Mouse (Mus musculus) stomach, postnatal 0 days (tissue): Measurements from ENCODE around the gene Mad2l1. TPM values are rescaled to one million over a fixed set of nuclear protein-coding genes. Genes with fewer than 3 reads are reported as not detected.

Experiments
- ATAC-seq: fragments of 200-750 bp; cut with Nextera tagmentation; 2 replicates; pipeline ENCODE4 v1.8.0; 2017; ENCODE audit not compliant: low FRiP score, low TSS enrichment
- DNase-seq: peaks from one replicate; pipeline ENCODE4 v3.0.0-alpha.2; 2016; ENCODE audit warnings: low spot score
- H3K27ac ChIP-seq: fragments of 300-500 bp; sonication (generic); replicated peaks from 2 replicates; pipeline ENCODE4 v1.5.1; 2014; ENCODE audit warnings: mild to moderate bottlenecking, control low read depth
- H3K27me3 ChIP-seq: fragments of 300-500 bp; sonication (generic); 2 replicates; pipeline ENCODE4 v1.6.1; 2014; ENCODE audit warnings: low read length; ENCODE audit not compliant: control insufficient read depth, insufficient read depth
- H3K36me3 ChIP-seq: fragments of 300-500 bp; sonication (generic); 2 replicates; pipeline ENCODE4 v1.6.1; 2014; ENCODE audit warnings: low read length, mixed read lengths; ENCODE audit not compliant: control insufficient read depth, insufficient read depth
- H3K4me1 ChIP-seq: fragments of 300-500 bp; sonication (generic); replicated peaks from 2 replicates; pipeline ENCODE4 v1.6.1; 2014; ENCODE audit warnings: antibody characterized with exemption; ENCODE audit not compliant: control insufficient read depth, insufficient read depth
- H3K4me2 ChIP-seq: fragments of 300-500 bp; sonication (generic); replicated peaks from 2 replicates; pipeline ENCODE4 v1.6.1; 2014; ENCODE audit warnings: low read depth, mild to moderate bottlenecking, control low read depth, moderate library complexity
- H3K4me3 ChIP-seq: fragments of 300-500 bp; sonication (generic); 2 replicates; pipeline ENCODE4 v1.5.1; 2014; ENCODE audit warnings: low read depth, low read length, control low read depth
- H3K9ac ChIP-seq: fragments of 300-500 bp; sonication (generic); 2 replicates; pipeline ENCODE4 v1.6.1; 2014; ENCODE audit warnings: mild to moderate bottlenecking, low read length, control low read depth, mixed read lengths
- H3K9me3 ChIP-seq: fragments of 300-500 bp; sonication (generic); 2 replicates; pipeline ENCODE4 v1.6.1; 2016; ENCODE audit warnings: low read length; ENCODE audit not compliant: control insufficient read depth
- CTCF ChIP-seq: IDR thresholded peaks from 2 replicates; pipeline ENCODE4 v1.5.1; 2016; ENCODE audit warnings: antibody characterized with exemption, low read depth, mild to moderate bottlenecking, moderate library complexity
- EP300 ChIP-seq: optimal IDR thresholded peaks from 2 replicates; pipeline ENCODE3; 2016; ENCODE audit warnings: antibody characterized with exemption
- WGBS: fragments of 180-500 bp; shearing (Covaris S2); extraction: QIAGEN DNeasy Blood & Tissue Kit; methylation state at CpG from one replicate; pipeline ENCODE4 v1.1.7; 2014; 5-methylcytosine and 5-hydroxymethylcytosine counted together
- polyA plus RNA-seq: library from polyadenylated mRNA; unstranded; fragments of >200 nt; fragmentation: Nextera tagmentation; extraction: Ambion mirVana; gene quantifications from 2 replicates; pipeline ENCODE4 v1.2.1, GENCODE M21; 2015

Gene Mad2l1
- polyA plus RNA-seq, 1 experiment from 2014 or later, result 38.6 TPM

DNA sequence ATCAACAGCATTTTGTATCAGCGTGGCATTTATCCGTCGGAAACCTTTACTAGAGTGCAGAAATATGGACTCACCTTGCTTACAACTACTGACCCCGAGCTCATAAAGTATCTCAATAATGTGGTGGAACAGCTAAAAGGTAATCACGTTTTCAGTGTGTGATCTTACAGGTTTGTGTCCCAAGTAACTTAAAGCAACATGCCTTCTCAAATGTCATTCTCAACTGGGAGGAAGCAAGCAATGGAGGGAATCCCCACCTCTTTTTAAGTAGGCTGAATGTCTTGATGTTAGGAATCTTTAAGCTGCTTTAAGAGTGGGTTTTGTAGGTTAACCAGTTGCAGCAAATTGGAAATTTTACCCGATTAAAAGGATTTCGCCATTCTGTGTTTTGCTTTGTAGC is 776 bp downstream of the Mad2l1 start:
- Histone ChIP-seq H3K4me2 (peak overlapping the region; percentile 82), H3K36me3 (no peaks in the 10 kb centered on the region), H3K4me3 (peak overlapping the region; percentile 78), H3K9me3 (no peaks in the 10 kb centered on the region), H3K27ac (peak overlapping the region; percentile 79), H3K4me1 (no peaks in the 10 kb centered on the region), H3K9ac (peak overlapping the region; percentile 75), H3K27me3 (no peaks in the 10 kb centered on the region)
- ATAC-seq, result no peak
- 12% methylated on average over 7 of the region's 7 CpGs for WGBS
- DNase-seq, result no peak
- TF ChIP-seq EP300 (no peak), CTCF (no peak)

DNA sequence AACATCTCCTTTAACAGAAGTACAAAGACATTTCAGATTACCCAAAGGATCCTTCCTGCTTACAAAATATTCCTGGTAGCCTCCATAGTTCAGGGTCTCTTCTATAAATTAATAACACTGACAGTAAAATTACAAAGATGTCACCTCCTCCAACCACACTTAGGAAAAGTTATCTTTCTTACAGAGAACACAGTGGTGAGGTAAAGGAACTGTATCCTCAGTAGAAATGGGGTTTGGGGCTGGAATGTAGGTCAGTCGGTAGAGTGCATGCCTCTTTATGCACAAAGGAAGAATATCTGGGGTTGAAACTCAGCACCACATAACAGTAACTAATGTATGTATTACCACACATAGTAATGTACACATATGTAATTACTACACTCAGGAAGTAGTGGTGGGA is 24.8 kb downstream of the Mad2l1 start, which contains the start of gene Vmn1r32:
Gene Vmn1r32 (minus strand): TSS at position 101 of the 400 bp plus-strand sequence.
- WGBS, result 77% methylated on average over 1 of the region's 1 CpGs
- Histone ChIP-seq H3K36me3 (no peaks in the 10 kb centered on the region), H3K4me2 (no peak within 1 kb of the TSS), H3K9me3 (no peaks in the 10 kb centered on the region), H3K4me3 (no peak within 1 kb of the TSS), H3K4me1 (no peaks in the 10 kb centered on the region), H3K27ac (no peak within 1 kb of the TSS), H3K27me3 (no peaks in the 10 kb centered on the region), H3K9ac (no peak within 1 kb of the TSS)
- DNase-seq, result no peak
- TF ChIP-seq CTCF (no peak), EP300 (no peak)
- ATAC-seq, result no peak

DNA sequence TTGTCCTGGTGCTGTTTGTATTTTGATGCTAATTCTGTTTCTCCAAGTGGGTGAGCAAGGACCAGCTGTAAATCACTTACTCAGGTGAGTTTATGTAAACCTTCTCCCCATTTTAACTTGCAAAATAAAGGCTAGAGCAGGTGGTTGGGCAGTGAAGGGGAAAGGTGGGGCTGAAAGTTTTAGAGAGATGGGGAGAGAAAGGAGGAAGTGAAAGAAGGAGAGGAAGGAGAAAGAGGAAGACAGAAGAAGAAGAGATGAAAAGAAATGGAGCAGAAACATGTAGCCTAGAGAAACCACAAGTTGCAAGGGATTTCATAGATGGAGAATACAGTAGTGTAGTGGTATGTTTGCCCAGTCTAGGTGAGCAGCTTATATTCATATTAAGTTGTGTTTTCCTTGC is 60.6 kb downstream of the Mad2l1 start:
- ATAC-seq (no peak), DNase-seq (no peak)
- H3K4me1 ChIP-seq, result no peaks in the 10 kb centered on the region
- no peak overlapping the region for H3K4me3 ChIP-seq
- no peak overlapping the region for H3K4me2 ChIP-seq
- no peaks in the 10 kb centered on the region for H3K36me3 ChIP-seq
- H3K27ac ChIP-seq, result no peak overlapping the region
- H3K9me3 ChIP-seq, result no peaks in the 10 kb centered on the region
- no peak overlapping the region for H3K9ac ChIP-seq
- no peaks in the 10 kb centered on the region for H3K27me3 ChIP-seq
- TF ChIP-seq CTCF, result no peak
- no peak for TF ChIP-seq EP300

Other genes with a start within 250 kb of the Mad2l1 start
- gene Vmn1r32, start 24.7 kb downstream of the Mad2l1 start, polyA plus RNA-seq, result not detected in 2 replicates
- not detected in 2 replicates for gene Vmn1r33, start 82.9 kb downstream of the Mad2l1 start, polyA plus RNA-seq
- gene Vmn1r34, start 108.5 kb downstream of the Mad2l1 start, polyA plus RNA-seq, result not detected in 2 replicates
- not detected in 2 replicates for gene Vmn1r35, start 150.5 kb downstream of the Mad2l1 start, polyA plus RNA-seq
- not detected in 2 replicates for gene Vmn1r36, start 183.8 kb downstream of the Mad2l1 start, polyA plus RNA-seq
- gene Vmn1r37, start 194.0 kb downstream of the Mad2l1 start, polyA plus RNA-seq, result not detected in 2 replicates
- 0.07 TPM in 1 of 2 replicates, not detected in the other for gene Vmn1r38, start 247.2 kb downstream of the Mad2l1 start, polyA plus RNA-seq